Mouse (Mus musculus): Measurements from ENCODE around the gene Sytl1.

Sytl1 gene

GRCm38 (mm10) chr4:133247806-133248449 is 15.0 kb downstream of the Sytl1 start:
- no peak for DNase-seq (ENCODE audit: low read depth, low spot score)

- no peak for DNase-seq (ENCODE audit: low read depth, low spot score)
Measured at GRCm38 (mm10) chr4:133247072-133247471, 15.8 kb downstream of the Sytl1 start.

DNA sequence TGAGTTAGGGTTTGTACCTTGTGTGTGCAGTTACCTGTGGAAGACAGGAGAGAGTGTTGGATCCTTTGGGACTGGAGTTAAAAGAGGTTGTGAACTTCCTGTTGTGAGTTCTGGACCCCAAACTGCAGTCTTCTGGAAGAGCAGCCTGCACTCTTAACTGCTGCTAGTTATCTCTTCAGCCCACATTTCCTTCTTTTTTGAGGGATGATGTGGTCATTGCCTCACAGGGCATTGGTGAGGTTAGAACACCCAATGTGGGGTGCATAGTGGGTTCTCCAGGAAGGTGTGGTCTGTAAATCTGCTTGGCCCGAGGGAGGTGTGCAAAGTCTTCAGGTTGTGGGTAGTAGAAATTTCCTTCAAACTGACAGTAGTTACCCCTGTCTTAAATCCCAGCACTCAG is 18.6 kb downstream of the Sytl1 start:
- no peak for DNase-seq (ENCODE audit: low read depth, low spot score)

DNA sequence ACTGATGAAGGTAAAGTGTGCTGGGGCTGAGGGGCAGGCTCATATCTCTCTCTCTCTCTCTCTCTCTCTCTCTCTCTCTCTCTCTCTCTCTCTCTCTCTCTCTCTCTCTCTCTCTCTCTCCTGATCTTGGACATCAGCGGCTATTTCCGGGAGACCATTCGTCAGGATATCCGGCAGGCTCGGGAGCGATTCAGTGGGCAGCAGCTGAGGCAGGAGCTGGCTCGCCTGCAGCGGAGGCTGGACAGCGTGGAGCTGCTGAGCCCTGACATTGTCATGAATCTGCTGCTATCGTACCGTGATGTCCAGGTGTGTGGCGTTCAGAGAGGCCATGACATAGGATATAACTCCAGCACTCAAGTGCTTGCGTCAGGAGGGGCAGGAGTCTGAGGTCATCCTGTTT is 19.4 kb downstream of the Sytl1 start:
- no peak for DNase-seq (ENCODE audit: low read depth, low spot score)

DNA sequence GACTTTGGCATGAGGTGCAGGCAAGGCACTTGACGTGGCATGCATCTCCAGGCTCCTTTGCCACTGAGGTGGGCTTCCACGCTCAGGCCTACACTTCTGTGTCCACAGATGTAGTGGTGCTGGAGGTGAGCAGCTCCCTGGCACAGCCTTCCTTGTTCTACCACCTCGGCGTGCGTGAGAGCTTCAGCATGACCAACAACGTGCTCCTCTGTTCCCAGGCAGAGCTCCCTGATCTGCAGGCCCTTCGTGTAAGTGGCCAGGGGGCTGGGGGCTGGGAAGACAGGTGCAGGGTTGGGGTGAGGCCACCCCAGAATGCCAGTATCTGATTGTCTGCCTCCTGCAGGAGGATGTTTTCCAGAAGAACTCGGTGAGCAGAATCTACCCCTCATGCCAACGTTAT is 20.2 kb downstream of the Sytl1 start:
- DNase-seq (ENCODE audit: low read depth, low spot score): no peak

DNA sequence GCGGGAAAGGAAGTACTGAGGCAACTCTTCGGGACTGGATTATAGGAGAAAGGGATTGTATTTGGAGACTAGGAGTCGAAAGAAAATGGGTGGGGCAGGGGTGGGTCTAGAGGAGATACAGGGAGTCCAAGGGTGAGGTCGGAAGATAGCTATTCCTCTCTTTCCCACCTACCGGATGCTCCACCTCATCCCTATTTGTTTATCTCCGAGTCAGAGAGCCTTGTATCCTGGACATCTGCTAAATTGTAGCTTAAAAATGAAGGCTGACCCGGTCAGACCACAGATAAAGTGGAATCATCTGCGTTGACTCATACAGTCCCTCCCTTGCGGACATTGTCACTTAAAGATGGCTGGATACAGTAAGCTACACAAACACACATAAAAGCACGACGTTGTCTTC is 21.0 kb downstream of the Sytl1 start:
- DNase-seq (ENCODE audit: low read depth, low spot score): no peak

DNA sequence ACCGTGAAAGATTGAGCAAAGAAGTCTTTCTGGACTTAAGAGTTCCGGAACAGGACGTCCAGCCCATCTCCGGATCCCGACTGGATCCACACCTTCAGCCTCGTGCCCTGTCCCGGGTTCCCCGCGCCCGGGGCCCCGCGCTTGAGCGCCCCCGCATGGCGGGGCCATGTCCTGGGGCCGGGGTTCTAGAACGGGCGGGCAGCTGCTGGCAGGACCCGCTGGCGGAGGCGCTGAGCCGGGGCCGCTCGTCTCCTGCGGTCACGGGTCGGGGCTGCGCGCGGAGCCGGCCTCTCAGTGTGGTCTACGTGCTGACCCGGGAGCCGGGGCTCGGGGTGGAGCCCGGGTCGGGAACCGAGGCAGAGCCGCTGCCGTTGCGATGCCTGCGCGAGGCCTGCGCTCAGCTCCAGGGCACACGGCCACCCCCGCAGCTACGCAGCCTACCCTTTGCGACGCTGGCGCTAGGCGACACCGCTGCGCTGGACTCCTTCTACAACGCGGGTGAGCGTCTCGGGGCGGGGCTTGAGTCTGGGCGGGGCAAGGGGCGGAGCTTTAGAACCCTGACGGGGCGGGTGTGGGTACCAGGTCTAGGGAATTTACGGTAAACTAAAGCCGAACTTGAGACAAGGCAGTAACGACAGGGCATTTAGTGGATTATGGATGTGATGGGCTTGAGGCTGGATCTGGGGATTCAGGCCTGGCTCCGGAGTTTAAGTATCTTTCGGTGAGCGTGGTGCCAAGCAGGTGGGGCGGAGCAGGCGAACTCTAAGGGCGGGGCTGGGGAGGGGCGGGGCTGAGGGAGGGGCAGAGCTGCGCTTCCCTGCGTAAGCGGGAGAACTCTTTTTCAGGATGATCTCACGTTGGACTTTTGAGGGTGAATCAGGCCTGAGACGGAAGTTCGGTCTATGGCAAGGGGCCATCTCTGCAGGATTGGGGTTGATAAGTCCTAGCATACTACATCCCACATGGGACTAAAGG is 21.7 kb downstream of the Sytl1 start:
- peak; percentile 89 for DNase-seq (ENCODE audit: low read depth, low spot score)

DNA sequence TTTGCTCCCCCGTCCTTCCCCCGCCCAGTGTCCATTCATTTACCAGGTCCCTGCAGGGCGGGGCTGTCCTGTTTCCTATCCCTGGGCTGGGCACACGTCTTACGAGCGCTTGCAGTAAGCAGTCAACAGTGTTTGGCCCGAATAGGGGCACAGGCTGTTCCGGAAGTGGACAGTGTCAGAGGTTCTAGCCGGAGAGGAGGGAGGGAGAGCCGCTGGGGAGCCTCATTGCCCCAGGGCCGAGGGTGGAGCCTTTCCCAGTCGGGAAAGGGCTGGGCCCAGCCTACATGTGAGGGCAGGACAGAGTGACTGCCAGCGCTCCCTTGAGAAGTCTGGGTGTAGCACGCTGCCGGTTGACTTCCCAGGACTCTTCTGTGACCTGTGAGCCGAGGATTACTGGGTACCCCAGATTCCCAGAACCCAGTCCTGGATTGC is 22.4 kb downstream of the Sytl1 start, which contains the start of gene Map3k6:
Gene Map3k6, plus strand, starts transcription at position 329 of the 432 bp plus-strand sequence.
- peak; percentile 62 for DNase-seq (ENCODE audit: low read depth, low spot score)

DNA sequence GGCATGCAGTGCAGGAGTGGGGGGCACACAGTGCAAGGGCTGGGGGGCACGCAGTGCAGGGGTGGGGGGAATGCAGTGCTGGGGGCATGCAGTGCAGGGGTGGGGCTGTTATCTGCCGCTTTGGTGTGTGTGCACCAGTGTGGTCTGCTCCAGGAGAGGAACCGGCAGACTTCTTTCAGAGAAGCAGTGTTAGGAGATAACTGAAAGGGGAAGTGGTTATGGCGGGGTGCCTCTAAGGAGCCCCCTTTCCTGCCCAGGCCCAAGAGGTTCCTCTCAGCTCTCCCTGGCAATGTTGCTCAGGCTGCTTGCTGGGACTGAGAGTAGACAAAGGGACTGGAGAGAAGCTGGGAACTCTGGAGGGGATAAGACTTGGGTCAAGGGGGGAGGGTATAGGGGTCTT is 25.0 kb downstream of the Sytl1 start:
- no peak for DNase-seq (ENCODE audit: low read depth, low spot score)

- DNase-seq (ENCODE audit: low read depth, low spot score): no peak
Measured at GRCm38 (mm10) chr4:133235415-133235814, 27.5 kb downstream of the Sytl1 start.

- no peak for DNase-seq (ENCODE audit: low read depth, low spot score)
Measured at GRCm38 (mm10) chr4:133234771-133235170, 28.1 kb downstream of the Sytl1 start.

- DNase-seq (ENCODE audit: low read depth, low spot score): peak; percentile 85
Measured at GRCm38 (mm10) chr4:133233285-133233976, 29.5 kb downstream of the Sytl1 start.

DNA sequence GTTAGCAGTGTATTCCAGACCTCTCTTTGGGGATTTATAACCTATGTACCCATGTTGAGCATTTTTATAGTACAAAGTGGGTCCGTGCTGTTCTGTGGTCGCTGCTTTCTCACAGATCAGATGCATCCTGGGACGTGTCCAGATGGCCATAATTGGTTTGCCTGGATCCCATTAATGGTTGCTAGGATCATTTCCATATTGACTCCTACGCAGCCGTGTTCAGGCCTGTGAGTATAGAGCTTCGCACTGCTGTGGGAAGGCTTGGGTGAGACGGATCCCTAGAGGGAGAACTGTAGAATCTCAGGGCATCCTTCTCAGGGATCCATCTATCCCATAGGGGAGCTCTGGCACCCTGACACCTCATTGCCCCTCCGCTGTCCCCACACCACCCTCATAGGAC is 33.3 kb downstream of the Sytl1 start:
- no peak for DNase-seq (ENCODE audit: low read depth, low spot score)

DNA sequence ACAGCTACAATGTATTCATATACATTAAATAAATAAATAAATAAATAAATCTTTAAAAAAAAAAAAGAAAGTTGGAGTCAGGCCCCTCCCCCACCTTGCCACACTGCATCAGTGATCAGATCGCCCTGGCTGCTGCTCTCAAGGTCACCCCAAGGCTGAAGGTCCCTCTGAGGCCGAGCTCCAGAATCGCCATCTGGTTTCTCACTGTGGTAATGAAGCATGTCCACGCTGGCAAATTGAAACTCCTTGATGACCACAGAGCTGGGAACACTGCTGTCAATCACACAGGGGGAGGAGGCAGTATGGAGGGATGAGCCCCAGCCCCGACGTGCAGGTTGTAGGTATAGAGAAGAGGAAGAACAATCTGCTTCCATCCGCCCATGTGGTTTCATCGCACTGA is 35.3 kb downstream of the Sytl1 start:
- DNase-seq (ENCODE audit: low read depth, low spot score): peak; percentile 30

DNA sequence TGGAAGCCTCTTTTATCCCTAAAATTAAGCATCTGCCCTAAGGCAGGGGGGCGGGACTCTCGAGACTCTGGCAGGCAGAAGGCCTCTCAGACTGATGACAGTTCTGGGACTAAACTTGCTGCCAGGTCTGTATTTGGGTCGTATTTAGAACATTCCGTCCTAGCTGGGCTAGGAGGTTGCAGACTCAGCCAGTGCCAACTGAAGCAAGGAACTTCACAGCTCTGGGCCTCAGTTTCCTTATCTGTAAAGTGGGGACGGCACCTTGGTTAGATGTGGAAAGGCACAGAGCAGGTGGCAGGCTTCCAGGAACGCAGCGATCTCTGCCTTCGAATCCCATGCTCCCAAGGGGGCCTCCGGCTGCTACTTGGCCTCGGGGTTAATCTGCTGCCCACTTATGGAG is 36.8 kb downstream of the Sytl1 start:
- DNase-seq (ENCODE audit: low read depth, low spot score): no peak

GRCm38 (mm10) chr4:133223875-133224274 is 39.0 kb downstream of the Sytl1 start:
- no peak for DNase-seq (ENCODE audit: low read depth, low spot score)

- DNase-seq (ENCODE audit: low read depth, low spot score): no peak
Measured at GRCm38 (mm10) chr4:133221701-133222100, 41.2 kb downstream of the Sytl1 start.

- peak; percentile 89 for DNase-seq (ENCODE audit: low read depth, low spot score)
Measured at GRCm38 (mm10) chr4:133220656-133221055, 42.3 kb downstream of the Sytl1 start.

DNA sequence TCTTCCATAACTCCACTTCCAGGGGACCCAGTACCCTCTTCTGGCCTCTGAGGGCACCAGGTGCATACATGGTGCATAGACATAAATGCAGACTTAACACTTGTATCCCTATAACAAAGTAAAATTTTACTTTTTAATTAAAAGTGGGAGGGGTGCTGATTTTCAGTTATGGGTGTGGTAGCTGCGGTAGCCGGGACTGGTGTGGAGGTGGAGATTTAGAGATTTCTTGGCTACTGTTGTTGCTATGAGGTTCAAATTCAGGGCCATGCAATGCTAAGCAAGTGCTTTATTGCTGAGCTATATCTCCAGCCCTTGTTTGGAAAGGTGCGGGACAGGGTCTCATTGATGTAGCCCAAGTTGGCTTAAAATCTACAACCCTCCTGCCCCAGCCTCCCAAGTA is 44.2 kb downstream of the Sytl1 start:
- DNase-seq (ENCODE audit: low read depth, low spot score): no peak

DNA sequence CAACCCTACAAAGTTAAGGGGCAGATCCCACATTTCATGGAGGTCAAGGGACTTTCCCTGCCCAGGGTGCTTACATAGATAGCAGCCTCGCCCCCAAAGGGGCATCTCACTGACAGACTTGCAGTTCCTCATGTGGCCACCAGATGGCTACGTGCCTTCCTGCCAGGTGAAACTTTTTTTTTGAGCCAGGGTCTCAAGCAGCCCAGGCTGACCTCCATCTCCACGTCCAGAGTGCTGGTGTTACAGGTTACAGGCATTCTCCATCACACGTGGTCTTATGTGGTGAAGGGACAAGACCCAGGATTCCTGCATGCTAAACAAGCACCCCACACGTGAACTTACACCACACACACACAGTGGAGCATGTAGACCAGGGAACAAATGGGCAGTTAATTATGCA is 45.3 kb downstream of the Sytl1 start:
- peak; percentile 79 for DNase-seq (ENCODE audit: low read depth, low spot score)

- DNase-seq (ENCODE audit: low read depth, low spot score): no peak
Measured at GRCm38 (mm10) chr4:133213661-133214060, 49.3 kb downstream of the Sytl1 start.

- peak; percentile 55 for DNase-seq (ENCODE audit: low read depth, low spot score)
Measured at GRCm38 (mm10) chr4:133213268-133213590, 49.7 kb downstream of the Sytl1 start.

All from R1 (cell line).